Mouse (Mus musculus): ENCODE results near the gene Snrpd3. TPM values are rescaled to one million over a fixed set of nuclear protein-coding genes. Genes with fewer than 3 reads are reported as not detected.
"Not testable (repeated sequence)": the region's sequence is repeated elsewhere in the genome, so short reads cannot be mapped to it uniquely, and the experiment has no call there.

Gene Snrpd3
- 27.0 and 41.2 TPM in 2 replicates for polyA plus RNA-seq (2012; rRNA removed)

DNA sequence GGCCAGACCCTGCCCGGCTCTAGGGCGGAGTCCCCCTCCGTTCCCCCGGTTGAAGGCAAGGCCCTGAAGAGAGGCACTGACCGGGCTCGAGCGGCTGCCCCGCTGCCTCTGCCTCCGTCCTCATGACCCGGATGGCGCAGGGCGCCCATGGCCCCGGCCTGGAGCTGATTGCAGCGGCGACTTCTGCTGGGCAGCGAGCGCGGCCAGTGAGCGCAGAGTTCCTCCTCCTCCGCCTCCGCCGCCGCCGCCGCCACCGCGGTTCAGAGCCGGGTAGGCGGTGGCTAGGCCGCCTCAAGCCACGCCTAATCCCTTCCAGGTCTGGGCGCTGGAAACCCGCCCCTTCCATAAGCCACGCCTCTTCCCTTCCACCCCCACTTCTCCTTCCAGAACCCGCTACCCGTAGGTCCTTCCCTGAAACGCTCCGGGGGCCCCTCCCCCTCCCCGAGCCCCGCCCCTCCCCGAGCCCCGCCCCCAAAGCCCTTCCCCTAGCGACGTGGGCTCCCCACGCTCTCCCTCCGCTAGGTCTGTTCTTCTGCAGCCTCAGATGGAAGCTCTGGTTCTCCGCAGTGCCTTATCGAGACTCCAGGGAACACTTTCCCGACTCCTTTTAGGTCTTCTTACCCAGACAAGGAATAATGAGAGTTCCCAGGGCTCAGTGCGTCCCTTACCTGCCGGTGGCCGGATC lies at the start of gene Snrpd3:
Gene Snrpd3 (plus strand): TSS at position 479 of the 685 bp plus-strand sequence.
- Histone ChIP-seq H3K4me1 (ENCODE audit: control insufficient read depth, insufficient read depth, low read length) (peaks cover 23% of the 10 kb centered on the region), H3K4me3 (ENCODE audit: insufficient read depth, low read depth, low read length) (peak within 1 kb of the TSS; percentile 73), H3K36me3 (ENCODE audit: control insufficient read depth, insufficient read depth, low read length) (no peaks in the 10 kb centered on the region; the same call in 1 of the 2 replicates), H3K27me3 (replicated peaks; ENCODE audit: control insufficient read depth, insufficient read depth, low read length) (no peaks in the 10 kb centered on the region), H3K27ac (ENCODE audit: insufficient read depth, low read depth, low read length) (peak within 1 kb of the TSS; percentile 99)
- peak; percentile 97 for DNase-seq
- TF ChIP-seq CTCF (conservative IDR thresholded peaks at IDR 0.05; ENCODE audit: insufficient read depth, insufficient read length, low read depth, low read length) (no peak), POLR2A (IDR thresholded peaks at IDR 0.05; ENCODE audit: low read depth, low read length) (peak; percentile 50)
- WGBS = under 1% methylated on average over 52 of the region's 52 CpGs

DNA sequence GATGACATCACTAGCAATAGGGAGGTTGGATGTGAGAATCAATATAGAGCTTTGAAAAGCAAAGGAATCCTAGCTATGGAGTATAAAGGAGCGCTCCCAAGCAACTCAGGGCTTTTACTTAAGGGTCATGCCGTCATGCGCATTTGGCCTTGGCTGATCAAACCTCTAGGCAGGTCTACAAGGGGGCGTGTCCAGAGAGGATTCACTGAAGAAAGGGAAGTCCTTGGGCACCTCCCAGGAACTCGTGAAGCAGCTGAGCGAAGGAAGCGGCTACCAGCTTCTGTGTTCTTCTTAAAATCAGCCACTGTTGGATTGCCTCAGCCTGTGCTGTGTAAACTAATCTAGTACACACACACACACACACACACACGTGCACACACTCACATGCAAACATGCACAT lies 43.9 kb upstream of the Snrpd3 start:
- H3K27me3 ChIP-seq (replicated peaks; ENCODE audit: control insufficient read depth, insufficient read depth, low read length) = no peaks in the 10 kb centered on the region
- DNase-seq = no peak
- peaks cover 9% of the 10 kb centered on the region; the same call in 1 of the 2 replicates for H3K4me1 ChIP-seq (ENCODE audit: control insufficient read depth, insufficient read depth, low read length)
- H3K36me3 ChIP-seq (ENCODE audit: control insufficient read depth, insufficient read depth, low read length) = no peaks in the 10 kb centered on the region
- no peak for TF ChIP-seq CTCF (conservative IDR thresholded peaks at IDR 0.05; ENCODE audit: insufficient read depth, insufficient read length, low read depth, low read length)
- TF ChIP-seq POLR2A (IDR thresholded peaks at IDR 0.05; ENCODE audit: low read depth, low read length) = no peak
- no peak overlapping the region for H3K27ac ChIP-seq (ENCODE audit: insufficient read depth, low read depth, low read length)
- H3K4me3 ChIP-seq (ENCODE audit: insufficient read depth, low read depth, low read length) = no peak overlapping the region
- 83% methylated on average over 8 of the region's 8 CpGs for WGBS

DNA sequence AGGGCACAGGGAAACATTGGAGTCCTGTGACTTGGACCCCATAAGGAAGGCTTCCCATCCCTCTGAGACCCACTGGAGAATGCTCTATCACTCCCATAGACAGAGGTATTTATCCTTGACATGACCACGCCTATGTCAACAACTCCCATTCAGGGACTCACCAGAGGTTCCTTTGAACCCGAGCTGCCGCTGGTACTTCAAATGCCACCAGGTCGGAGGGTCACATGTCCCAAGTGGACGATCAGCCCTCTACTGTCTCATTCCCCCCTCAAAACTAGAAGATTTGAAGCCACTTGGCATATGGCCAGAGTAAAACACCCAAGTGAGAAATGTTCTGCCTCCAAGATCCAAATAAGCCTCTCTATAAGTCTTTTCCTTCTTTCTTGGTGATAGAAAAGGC lies 42.8 kb upstream of the Snrpd3 start:
- H3K27ac ChIP-seq (ENCODE audit: insufficient read depth, low read depth, low read length) = no peak overlapping the region
- WGBS = 23% methylated on average over 5 of the region's 5 CpGs

DNA sequence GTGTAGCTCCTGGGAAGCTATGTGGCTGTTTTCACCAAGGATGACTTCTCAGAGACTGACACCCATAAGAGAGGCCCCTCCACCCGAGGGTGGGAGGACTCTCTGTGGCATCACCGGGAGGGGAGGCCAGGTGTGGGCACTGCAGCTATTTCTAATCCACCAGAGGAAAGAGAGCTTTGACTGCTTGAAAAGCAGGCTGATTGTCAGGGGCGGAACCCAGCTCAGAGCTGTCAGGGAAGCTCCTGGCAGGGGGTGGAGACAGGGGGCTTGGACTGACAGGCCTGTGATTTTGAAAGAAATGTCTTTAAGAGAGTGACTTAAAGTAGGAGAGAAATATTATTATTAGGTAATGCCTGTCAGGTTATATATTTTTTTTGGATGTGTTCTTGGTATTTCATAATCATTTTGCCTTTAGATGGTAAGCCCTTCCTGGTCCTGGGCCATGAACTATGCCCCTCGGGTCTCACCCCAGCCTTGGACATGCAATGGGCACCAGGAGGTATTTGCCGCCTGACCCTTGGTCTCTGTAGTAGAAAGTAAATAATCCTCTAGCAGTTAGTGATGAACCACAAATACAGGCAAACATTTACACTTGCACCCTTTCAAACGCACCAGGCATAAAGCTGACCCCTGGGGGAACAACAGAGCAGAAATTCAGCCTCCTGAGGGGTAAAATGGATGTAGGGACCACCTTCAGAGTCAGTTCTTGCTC lies 42.1 kb upstream of the Snrpd3 start:
- H3K27me3 ChIP-seq (replicated peaks; ENCODE audit: control insufficient read depth, insufficient read depth, low read length); H3K36me3 ChIP-seq (ENCODE audit: control insufficient read depth, insufficient read depth, low read length); H3K4me3 ChIP-seq (ENCODE audit: insufficient read depth, low read depth, low read length); H3K4me1 ChIP-seq (ENCODE audit: control insufficient read depth, insufficient read depth, low read length): not testable (repeated sequence)
- peak overlapping the region; percentile 31 for H3K27ac ChIP-seq (ENCODE audit: insufficient read depth, low read depth, low read length)
- DNase-seq = peak; percentile 25
- 51% methylated on average over 5 of the region's 6 CpGs for WGBS

More for the DNA sequence above, 42.8 kb upstream of the Snrpd3 start:
- H3K4me1 ChIP-seq (ENCODE audit: control insufficient read depth, insufficient read depth, low read length) = peaks cover 9% of the 10 kb centered on the region; the same call in 1 of the 2 replicates
- DNase-seq = no peak
- TF ChIP-seq POLR2A (IDR thresholded peaks at IDR 0.05; ENCODE audit: low read depth, low read length) (no peak), CTCF (conservative IDR thresholded peaks at IDR 0.05; ENCODE audit: insufficient read depth, insufficient read length, low read depth, low read length) (no peak)
- no peak overlapping the region for H3K4me3 ChIP-seq (ENCODE audit: insufficient read depth, low read depth, low read length)
- no peaks in the 10 kb centered on the region for H3K27me3 ChIP-seq (replicated peaks; ENCODE audit: control insufficient read depth, insufficient read depth, low read length)
- H3K36me3 ChIP-seq (ENCODE audit: control insufficient read depth, insufficient read depth, low read length) = no peaks in the 10 kb centered on the region

DNA sequence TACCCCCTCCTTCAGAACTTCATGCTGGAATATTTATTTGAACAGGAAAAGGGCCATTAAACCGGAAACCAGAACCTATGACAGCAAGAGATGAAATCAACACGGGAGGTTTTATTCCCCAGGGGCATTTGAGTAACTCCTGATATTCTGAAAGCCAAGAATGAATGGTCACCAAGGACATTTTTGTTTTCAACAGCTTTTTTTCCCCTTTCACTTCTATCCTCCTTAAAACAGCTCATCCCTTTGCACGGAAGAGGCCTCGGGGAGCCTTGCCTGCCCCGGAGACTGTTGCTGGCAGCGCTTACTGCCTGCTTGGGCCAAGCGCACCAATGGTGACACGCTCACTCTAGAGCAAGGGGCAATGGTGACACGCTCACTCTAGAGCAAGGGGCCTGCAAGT lies 40.3 kb upstream of the Snrpd3 start:
- DNase-seq = peak; percentile 56
- no peak overlapping the region for H3K27ac ChIP-seq (ENCODE audit: insufficient read depth, low read depth, low read length)
- no peak overlapping the region for H3K4me3 ChIP-seq (ENCODE audit: insufficient read depth, low read depth, low read length)
- no peaks in the 10 kb centered on the region for H3K27me3 ChIP-seq (replicated peaks; ENCODE audit: control insufficient read depth, insufficient read depth, low read length)
- WGBS = 60% methylated on average over 9 of the region's 9 CpGs
- TF ChIP-seq CTCF (conservative IDR thresholded peaks at IDR 0.05; ENCODE audit: insufficient read depth, insufficient read length, low read depth, low read length) (no peak), POLR2A (IDR thresholded peaks at IDR 0.05; ENCODE audit: low read depth, low read length) (no peak)
- H3K4me1 ChIP-seq (ENCODE audit: control insufficient read depth, insufficient read depth, low read length) = peaks cover 9% of the 10 kb centered on the region; the same call in 1 of the 2 replicates
- no peaks in the 10 kb centered on the region for H3K36me3 ChIP-seq (ENCODE audit: control insufficient read depth, insufficient read depth, low read length)

DNA sequence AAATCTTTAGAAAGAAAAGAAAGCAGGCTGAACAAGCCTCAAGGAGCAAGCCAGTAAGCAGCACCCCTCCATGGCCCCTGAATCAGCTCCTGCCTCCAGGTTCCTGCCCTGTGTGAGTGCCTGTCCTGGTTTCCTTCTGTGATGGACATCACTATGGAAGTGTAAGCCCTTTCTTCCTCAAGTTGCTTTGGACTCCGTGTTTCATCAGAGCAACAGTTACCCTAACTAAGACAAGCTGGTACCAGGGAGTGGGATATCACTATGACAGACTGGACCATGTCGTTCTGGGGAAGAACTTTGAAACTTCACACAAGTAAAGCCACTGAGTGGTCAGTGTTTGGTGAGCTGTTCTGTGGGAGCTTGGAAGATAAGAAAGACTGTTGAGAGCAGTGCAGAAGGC lies 37.4 kb upstream of the Snrpd3 start:
- TF ChIP-seq POLR2A (IDR thresholded peaks at IDR 0.05; ENCODE audit: low read depth, low read length) (no peak), CTCF (conservative IDR thresholded peaks at IDR 0.05; ENCODE audit: insufficient read depth, insufficient read length, low read depth, low read length) (no peak)
- DNase-seq = no peak
- H3K36me3 ChIP-seq (ENCODE audit: control insufficient read depth, insufficient read depth, low read length) = no peaks in the 10 kb centered on the region
- no peak overlapping the region for H3K27ac ChIP-seq (ENCODE audit: insufficient read depth, low read depth, low read length)
- H3K4me3 ChIP-seq (ENCODE audit: insufficient read depth, low read depth, low read length) = no peak overlapping the region
- 96% methylated on average over 2 of the region's 2 CpGs for WGBS
- H3K4me1 ChIP-seq (ENCODE audit: control insufficient read depth, insufficient read depth, low read length) = peaks cover 5% of the 10 kb centered on the region; the same call in 1 of the 2 replicates
- no peaks in the 10 kb centered on the region for H3K27me3 ChIP-seq (replicated peaks; ENCODE audit: control insufficient read depth, insufficient read depth, low read length)

DNA sequence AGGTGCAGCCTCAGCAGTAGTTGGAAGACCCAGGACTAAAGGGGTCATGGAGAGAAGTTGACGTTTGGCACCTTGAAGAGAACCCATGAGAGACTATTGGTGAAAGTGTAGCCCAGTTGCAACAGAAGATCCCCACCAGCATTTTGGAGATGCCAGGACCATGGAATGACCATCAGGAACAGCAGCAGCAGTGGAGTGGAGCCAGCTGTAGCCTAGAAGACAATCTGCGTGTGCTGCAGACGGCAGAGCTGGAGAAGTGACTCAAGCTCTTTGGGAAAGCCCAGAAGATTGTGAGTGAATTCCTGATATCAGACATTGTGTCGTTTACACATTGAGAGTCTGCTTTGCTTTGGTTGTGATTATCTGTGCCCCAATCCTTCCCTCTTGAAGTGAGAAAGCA lies 35.6 kb upstream of the Snrpd3 start:
- 84% methylated on average over 4 of the region's 4 CpGs for WGBS
- TF ChIP-seq CTCF (conservative IDR thresholded peaks at IDR 0.05; ENCODE audit: insufficient read depth, insufficient read length, low read depth, low read length) = no peak
- no peak for TF ChIP-seq POLR2A (IDR thresholded peaks at IDR 0.05; ENCODE audit: low read depth, low read length)
- no peaks in the 10 kb centered on the region for H3K36me3 ChIP-seq (ENCODE audit: control insufficient read depth, insufficient read depth, low read length)
- H3K27me3 ChIP-seq (replicated peaks; ENCODE audit: control insufficient read depth, insufficient read depth, low read length) = no peaks in the 10 kb centered on the region
- no peaks in the 10 kb centered on the region for H3K4me1 ChIP-seq (ENCODE audit: control insufficient read depth, insufficient read depth, low read length)
- no peak overlapping the region for H3K4me3 ChIP-seq (ENCODE audit: insufficient read depth, low read depth, low read length)
- H3K27ac ChIP-seq (ENCODE audit: insufficient read depth, low read depth, low read length) = no peak overlapping the region
- no peak for DNase-seq

Data from kidney, adult 2 months (tissue).